Mouse (Mus musculus): ENCODE measurements at regions not wholly inside any gene's neighbourhood (a gene's known extent, or its start where the extent isn't known, plus 50 kb on each side); places are given as distances from the start of the nearest gene placed in this dataset.
"Not testable (repeated sequence)": the region's sequence is repeated elsewhere in the genome, so short reads cannot be mapped to it uniquely, and the experiment has no call there.

DNA sequence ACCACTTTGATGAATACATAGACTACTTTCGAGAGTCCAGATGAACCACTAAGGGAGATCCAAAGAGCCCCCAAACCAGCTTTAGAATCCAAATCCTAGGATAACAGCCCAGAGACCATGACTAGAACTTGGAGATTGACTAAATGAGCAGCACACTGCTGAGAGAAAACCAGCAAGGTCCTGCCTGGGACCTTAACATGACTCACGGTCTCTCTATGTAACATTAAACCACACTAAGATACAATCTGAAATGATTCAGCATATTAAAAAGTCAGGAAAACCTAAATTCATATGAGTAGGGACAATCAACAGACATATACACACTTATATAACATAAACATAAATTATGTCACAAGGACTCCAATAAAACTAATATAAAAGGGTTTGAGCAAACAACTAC lies 131.7 kb upstream of the Nudt7 start:
- H3K4me2 ChIP-seq (ENCODE audit: low read length): no peak overlapping the region
- H3K4me3 ChIP-seq (ENCODE audit: low read depth, low read length): no peak overlapping the region
- H3K27me3 ChIP-seq (replicated peaks; ENCODE audit: control insufficient read depth, insufficient read depth, low read length): no peaks in the 10 kb centered on the region
- ATAC-seq (no peak), DNase-seq (ENCODE audit: low spot score) (no peak)
- H3K9ac ChIP-seq (ENCODE audit: low read length): no peak overlapping the region
- WGBS: 92% methylated on average over 2 of the region's 2 CpGs
- H3K9me3 ChIP-seq (replicated peaks; ENCODE audit: control insufficient read depth, low read length): no peaks in the 10 kb centered on the region
- H3K36me3 ChIP-seq (ENCODE audit: control insufficient read depth, insufficient read depth, low read length): no peaks in the 10 kb centered on the region
- H3K4me1 ChIP-seq (ENCODE audit: control insufficient read depth, insufficient read depth, low read length): no peaks in the 10 kb centered on the region
- no peak overlapping the region for H3K27ac ChIP-seq (ENCODE audit: low read depth, low read length)

DNA sequence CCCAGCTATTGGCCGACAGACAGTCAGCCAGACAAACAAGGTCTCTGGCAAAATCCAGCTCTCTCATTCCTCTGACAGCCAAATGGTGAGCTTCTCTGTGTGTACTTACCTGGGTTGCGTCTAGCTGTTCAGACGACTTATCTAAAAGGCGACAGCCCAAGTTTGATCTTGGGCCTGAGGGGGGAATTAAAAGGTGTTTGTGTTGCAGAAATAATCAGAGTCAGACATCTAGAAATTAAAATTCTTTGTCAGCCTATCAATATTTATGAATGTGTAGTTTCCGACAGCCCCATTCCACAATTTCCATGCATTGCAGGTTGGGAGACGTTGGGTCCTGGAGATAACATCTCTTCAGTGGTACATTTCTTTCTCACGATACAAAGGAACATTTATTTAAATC lies 128.9 kb upstream of the Nudt7 start:
- Histone ChIP-seq H3K27me3 (replicated peaks; ENCODE audit: control insufficient read depth, insufficient read depth, low read length) (no peaks in the 10 kb centered on the region), H3K9ac (ENCODE audit: low read length) (no peak overlapping the region), H3K27ac (ENCODE audit: low read depth, low read length) (no peak overlapping the region), H3K4me3 (ENCODE audit: low read depth, low read length) (no peak overlapping the region), H3K9me3 (replicated peaks; ENCODE audit: control insufficient read depth, low read length) (no peaks in the 10 kb centered on the region), H3K36me3 (ENCODE audit: control insufficient read depth, insufficient read depth, low read length) (no peaks in the 10 kb centered on the region), H3K4me2 (ENCODE audit: low read length) (no peak overlapping the region), H3K4me1 (ENCODE audit: control insufficient read depth, insufficient read depth, low read length) (no peaks in the 10 kb centered on the region)
- no peak for DNase-seq (ENCODE audit: low spot score)
- 86% methylated on average over 7 of the region's 7 CpGs for WGBS
- ATAC-seq: no peak

DNA sequence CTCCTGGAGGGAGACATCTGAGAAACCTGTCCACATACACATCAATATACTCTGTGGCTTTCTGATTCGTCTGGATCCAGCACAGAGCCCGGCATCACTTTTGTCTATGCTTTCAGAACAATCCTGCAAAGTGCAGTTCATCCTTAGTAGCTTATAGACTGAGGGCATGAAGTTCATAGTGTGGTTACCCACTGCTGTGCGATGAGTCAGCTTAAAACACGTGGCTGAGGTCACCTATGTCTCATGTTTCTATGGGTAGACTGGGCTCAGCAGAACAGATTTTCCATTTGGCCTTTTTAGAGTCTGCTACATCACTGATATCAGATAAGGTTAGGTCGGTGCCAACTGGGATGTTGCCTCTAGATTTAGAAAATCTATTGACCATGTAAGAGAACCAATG lies 126.8 kb upstream of the Nudt7 start:
- no peak for ATAC-seq

DNA sequence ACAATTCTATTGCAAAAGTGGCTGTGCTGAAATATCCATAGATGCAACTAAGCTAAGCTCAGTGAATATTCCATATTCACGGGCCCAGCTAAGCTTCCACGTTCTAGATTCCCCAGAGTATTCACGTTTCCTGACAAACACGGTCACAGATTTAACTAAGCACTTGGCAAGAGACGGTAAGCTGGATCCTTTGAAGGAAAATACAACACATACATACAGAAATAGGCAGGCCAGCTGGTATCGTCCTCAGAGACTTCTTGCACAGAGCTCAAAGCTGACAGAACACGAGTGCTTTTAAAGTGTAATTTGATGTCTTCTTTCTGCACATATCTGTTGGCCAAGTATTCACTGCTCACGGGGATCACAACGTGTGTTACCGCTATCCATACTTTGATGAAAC lies 126.3 kb upstream of the Nudt7 start:
- Histone ChIP-seq H3K27ac (ENCODE audit: low read depth, low read length) (no peak overlapping the region), H3K4me2 (ENCODE audit: low read length) (no peak overlapping the region), H3K9ac (ENCODE audit: low read length) (no peak overlapping the region), H3K27me3 (replicated peaks; ENCODE audit: control insufficient read depth, insufficient read depth, low read length) (no peaks in the 10 kb centered on the region), H3K36me3 (ENCODE audit: control insufficient read depth, insufficient read depth, low read length) (no peaks in the 10 kb centered on the region), H3K4me1 (ENCODE audit: control insufficient read depth, insufficient read depth, low read length) (no peaks in the 10 kb centered on the region), H3K4me3 (ENCODE audit: low read depth, low read length) (no peak overlapping the region), H3K9me3 (replicated peaks; ENCODE audit: control insufficient read depth, low read length) (no peaks in the 10 kb centered on the region)
- no peak for ATAC-seq
- peak; percentile 8 for DNase-seq (ENCODE audit: low spot score)
- 85% methylated on average over 10 of the region's 10 CpGs for WGBS

More for the DNA sequence above, 126.8 kb upstream of the Nudt7 start:
- Histone ChIP-seq H3K4me3 (ENCODE audit: low read depth, low read length) (no peak overlapping the region), H3K27ac (ENCODE audit: low read depth, low read length) (no peak overlapping the region), H3K9ac (ENCODE audit: low read length) (no peak overlapping the region), H3K4me1 (ENCODE audit: control insufficient read depth, insufficient read depth, low read length) (no peaks in the 10 kb centered on the region), H3K9me3 (replicated peaks; ENCODE audit: control insufficient read depth, low read length) (no peaks in the 10 kb centered on the region), H3K36me3 (ENCODE audit: control insufficient read depth, insufficient read depth, low read length) (no peaks in the 10 kb centered on the region), H3K27me3 (replicated peaks; ENCODE audit: control insufficient read depth, insufficient read depth, low read length) (no peaks in the 10 kb centered on the region), H3K4me2 (ENCODE audit: low read length) (no peak overlapping the region)
- DNase-seq (ENCODE audit: low spot score): no peak
- WGBS: 83% methylated on average over 5 of the region's 5 CpGs

GRCm38 (mm10) chr8:114018364-114018763 lies 115.0 kb upstream of the Nudt7 start:
- H3K4me2 ChIP-seq (ENCODE audit: low read length): no peak overlapping the region
- no peaks in the 10 kb centered on the region for H3K27me3 ChIP-seq (replicated peaks; ENCODE audit: control insufficient read depth, insufficient read depth, low read length)
- WGBS: 73% methylated on average over 5 of the region's 5 CpGs
- H3K36me3 ChIP-seq (ENCODE audit: control insufficient read depth, insufficient read depth, low read length): no peaks in the 10 kb centered on the region
- no peak for ATAC-seq
- no peak overlapping the region for H3K9ac ChIP-seq (ENCODE audit: low read length)
- H3K4me3 ChIP-seq (ENCODE audit: low read depth, low read length): no peak overlapping the region
- no peaks in the 10 kb centered on the region for H3K9me3 ChIP-seq (replicated peaks; ENCODE audit: control insufficient read depth, low read length)
- H3K4me1 ChIP-seq (ENCODE audit: control insufficient read depth, insufficient read depth, low read length): no peaks in the 10 kb centered on the region
- no peak overlapping the region for H3K27ac ChIP-seq (ENCODE audit: low read depth, low read length)
- peak; percentile 31 for DNase-seq (ENCODE audit: low spot score)

GRCm38 (mm10) chr8:114030141-114030540 lies 103.2 kb upstream of the Nudt7 start:
- WGBS: 97% methylated on average over 9 of the region's 9 CpGs
- H3K9me3 ChIP-seq (replicated peaks; ENCODE audit: control insufficient read depth, low read length); H3K9ac ChIP-seq (ENCODE audit: low read length); DNase-seq (ENCODE audit: low spot score); ATAC-seq; H3K4me3 ChIP-seq (ENCODE audit: low read depth, low read length); H3K36me3 ChIP-seq (ENCODE audit: control insufficient read depth, insufficient read depth, low read length); H3K4me1 ChIP-seq (ENCODE audit: control insufficient read depth, insufficient read depth, low read length); H3K4me2 ChIP-seq (ENCODE audit: low read length); H3K27ac ChIP-seq (ENCODE audit: low read depth, low read length); H3K27me3 ChIP-seq (replicated peaks; ENCODE audit: control insufficient read depth, insufficient read depth, low read length): not testable (repeated sequence)

DNA sequence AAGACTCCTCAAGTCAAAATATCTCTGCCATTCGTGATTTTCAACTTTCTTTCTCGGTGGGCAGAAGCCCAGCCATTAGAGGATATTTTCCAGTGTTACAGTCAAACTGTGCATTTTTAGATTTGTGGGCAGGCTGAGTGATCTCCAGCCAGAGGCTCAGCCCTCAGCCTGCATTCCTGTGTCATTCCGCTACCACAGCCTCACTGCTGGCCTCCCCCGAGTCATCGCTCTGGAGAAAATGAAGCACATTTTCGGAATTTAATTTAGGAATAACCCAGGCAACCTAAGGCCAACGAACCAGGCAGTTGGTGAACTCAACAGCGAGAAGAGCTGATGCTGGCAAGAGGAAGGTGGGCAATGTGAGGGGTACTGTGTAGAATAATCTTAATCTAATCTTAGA lies 80.9 kb upstream of the Nudt7 start:
- DNase-seq (ENCODE audit: low spot score) (no peak), ATAC-seq (no peak)
- Histone ChIP-seq H3K9ac (ENCODE audit: low read length) (no peak overlapping the region), H3K9me3 (replicated peaks; ENCODE audit: control insufficient read depth, low read length) (no peaks in the 10 kb centered on the region), H3K36me3 (ENCODE audit: control insufficient read depth, insufficient read depth, low read length) (no peaks in the 10 kb centered on the region), H3K27me3 (replicated peaks; ENCODE audit: control insufficient read depth, insufficient read depth, low read length) (no peaks in the 10 kb centered on the region), H3K4me2 (ENCODE audit: low read length) (no peak overlapping the region), H3K27ac (ENCODE audit: low read depth, low read length) (no peak overlapping the region), H3K4me1 (ENCODE audit: control insufficient read depth, insufficient read depth, low read length) (no peaks in the 10 kb centered on the region), H3K4me3 (ENCODE audit: low read depth, low read length) (no peak overlapping the region)
- 88% methylated on average over 8 of the region's 8 CpGs for WGBS

DNA sequence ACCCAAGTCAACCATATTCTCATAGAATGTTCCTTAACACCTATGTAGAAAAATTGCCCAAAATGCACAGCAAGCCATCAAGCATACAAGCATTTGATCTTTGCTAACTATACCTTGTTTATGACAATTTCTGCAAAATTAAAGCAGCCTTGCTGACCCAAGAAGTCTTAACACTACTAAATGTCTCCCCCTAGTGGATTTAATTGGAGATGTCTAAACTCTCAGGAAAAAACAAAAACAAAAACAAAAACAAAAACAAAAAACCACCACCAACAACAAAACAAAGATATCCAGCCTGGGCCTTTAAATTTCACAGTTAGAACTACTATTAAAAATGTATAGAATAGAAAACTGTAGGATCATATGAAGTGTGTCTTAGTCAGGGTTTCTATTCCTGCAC lies 69.8 kb upstream of the Nudt7 start:
- no peaks in the 10 kb centered on the region for H3K36me3 ChIP-seq (ENCODE audit: control insufficient read depth, insufficient read depth, low read length)
- no peaks in the 10 kb centered on the region for H3K27me3 ChIP-seq (replicated peaks; ENCODE audit: control insufficient read depth, insufficient read depth, low read length)
- no peak overlapping the region for H3K9ac ChIP-seq (ENCODE audit: low read length)
- DNase-seq (ENCODE audit: low spot score) (peak; percentile 48), ATAC-seq (no peak)
- no peak overlapping the region for H3K4me2 ChIP-seq (ENCODE audit: low read length)
- no peaks in the 10 kb centered on the region for H3K4me1 ChIP-seq (ENCODE audit: control insufficient read depth, insufficient read depth, low read length)
- H3K9me3 ChIP-seq (replicated peaks; ENCODE audit: control insufficient read depth, low read length): no peaks in the 10 kb centered on the region
- H3K27ac ChIP-seq (ENCODE audit: low read depth, low read length): no peak overlapping the region
- H3K4me3 ChIP-seq (ENCODE audit: low read depth, low read length): no peak overlapping the region

DNA sequence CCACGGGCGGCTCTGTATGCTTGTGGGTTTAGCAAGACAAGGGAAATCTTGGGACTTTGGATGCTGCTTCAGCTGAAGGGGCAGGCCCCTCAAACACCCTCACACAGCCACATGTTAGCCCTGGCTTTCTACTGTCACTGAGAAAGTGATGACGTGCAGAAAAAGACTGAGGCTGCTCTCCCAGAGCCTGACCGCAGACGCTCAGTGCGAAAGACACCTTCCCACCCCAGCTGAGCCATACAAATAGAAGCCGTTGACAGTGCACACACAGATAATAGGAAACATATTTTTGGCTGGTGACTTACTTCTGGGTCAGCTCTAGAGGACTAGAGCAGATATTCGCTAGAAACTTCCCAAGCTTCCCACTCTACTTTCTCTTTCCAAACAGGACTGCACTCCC lies 61.0 kb upstream of the Nudt7 start:
- Histone ChIP-seq H3K4me1 (ENCODE audit: control insufficient read depth, insufficient read depth, low read length) (no peaks in the 10 kb centered on the region), H3K4me3 (ENCODE audit: low read depth, low read length) (no peak overlapping the region), H3K27me3 (replicated peaks; ENCODE audit: control insufficient read depth, insufficient read depth, low read length) (no peaks in the 10 kb centered on the region), H3K4me2 (ENCODE audit: low read length) (no peak overlapping the region), H3K9ac (ENCODE audit: low read length) (no peak overlapping the region), H3K36me3 (ENCODE audit: control insufficient read depth, insufficient read depth, low read length) (no peaks in the 10 kb centered on the region), H3K9me3 (replicated peaks; ENCODE audit: control insufficient read depth, low read length) (no peaks in the 10 kb centered on the region), H3K27ac (ENCODE audit: low read depth, low read length) (no peak overlapping the region)
- ATAC-seq (no peak), DNase-seq (ENCODE audit: low spot score) (no peak)
- 90% methylated on average over 8 of the region's 8 CpGs for WGBS

DNA sequence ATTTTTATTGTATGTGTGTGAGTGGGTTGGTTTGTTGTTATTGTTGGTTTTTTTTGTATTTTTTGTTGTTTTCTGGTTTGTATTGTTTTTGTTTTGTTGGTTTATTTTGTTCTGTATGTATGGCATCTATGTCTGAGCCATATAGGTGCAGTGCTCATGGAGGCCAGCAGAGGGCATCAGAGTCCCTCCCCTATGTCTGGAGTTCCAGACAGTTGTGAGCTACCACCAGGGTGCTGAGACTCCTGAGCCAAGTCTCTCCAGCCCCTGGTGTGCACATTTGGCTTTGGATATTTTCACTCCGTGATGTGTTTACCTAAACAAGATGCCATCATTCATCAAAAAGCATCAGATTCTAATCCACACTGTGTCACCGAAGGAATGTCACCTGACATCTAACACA lies 59.2 kb upstream of the Nudt7 start:
- Histone ChIP-seq H3K27me3 (replicated peaks; ENCODE audit: control insufficient read depth, insufficient read depth, low read length) (no peaks in the 10 kb centered on the region), H3K4me1 (ENCODE audit: control insufficient read depth, insufficient read depth, low read length) (no peaks in the 10 kb centered on the region), H3K4me2 (ENCODE audit: low read length) (no peak overlapping the region), H3K4me3 (ENCODE audit: low read depth, low read length) (no peak overlapping the region), H3K36me3 (ENCODE audit: control insufficient read depth, insufficient read depth, low read length) (no peaks in the 10 kb centered on the region), H3K9ac (ENCODE audit: low read length) (no peak overlapping the region), H3K27ac (ENCODE audit: low read depth, low read length) (no peak overlapping the region), H3K9me3 (replicated peaks; ENCODE audit: control insufficient read depth, low read length) (no peaks in the 10 kb centered on the region)
- 88% methylated on average over 2 of the region's 2 CpGs for WGBS
- DNase-seq (ENCODE audit: low spot score): peak; percentile 39
- ATAC-seq: no peak
